11 mouse cellular contexts compared by ENCODE assay signal in the genomic region with DNA sequence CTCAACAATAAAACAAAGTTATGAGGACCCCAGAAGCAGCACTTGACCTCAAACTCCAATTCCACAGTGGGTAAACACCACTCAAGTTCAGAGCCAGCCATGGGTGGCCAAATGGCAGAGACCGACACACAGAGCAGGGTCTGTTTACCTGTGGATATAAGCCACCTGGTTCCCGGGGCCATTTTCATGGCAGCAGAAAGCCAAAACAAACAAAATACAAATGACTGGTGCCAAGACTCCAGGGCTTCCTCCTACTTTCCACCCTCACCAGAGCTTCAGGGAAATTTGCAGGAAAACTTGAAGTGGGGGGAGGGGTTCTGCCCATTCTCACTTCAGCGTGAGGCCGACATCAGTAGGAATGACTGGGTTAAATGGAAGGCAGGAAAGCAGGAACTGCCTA.
DNase-seq lines count a peak whose midpoint lies in the region; ATAC-seq and TF ChIP-seq lines count a peak whose summit lies in the region.
"Had no signal": no experiment of that assay in that cellular context is flagged by ENCODE, and none has a peak within 500 bp of the region (broad histone marks: within the 10 kb centered on the region; RNA-seq: fewer than 3 reads in every experiment).

No protein-coding gene starts in this region.

- no peak overlapping the region for H3K9ac ChIP-seq in kidney, embryonic 14.5 days (ENCODE audit: low read depth, low read length)
- H3K9ac ChIP-seq in embryonic facial prominence, embryonic 14.5 days (ENCODE audit: low read depth, low read length) = no peak overlapping the region
- H3K9ac ChIP-seq in kidney, postnatal 0 days (ENCODE audit: low read depth, low read length) = no peak overlapping the region

- no peak for ATAC-seq in kidney, embryonic 14.5 days (ENCODE audit: low FRiP score, low TSS enrichment)
- no peak for ATAC-seq in embryonic facial prominence, embryonic 14.5 days (ENCODE audit: low read depth)
- ATAC-seq in kidney, postnatal 0 days (replicated peaks; ENCODE audit: low FRiP score, low read depth) = no peak
- ATAC-seq in granulocyte monocyte progenitor cell, adult 5-6 weeks (replicated peaks; ENCODE audit: poor library complexity, severe bottlenecking) = no peak
- ATAC-seq: inflammation-experienced regulatory T-cells, adult 6 months had no signal

- no peaks in the 10 kb centered on the region for H3K27me3 ChIP-seq in kidney, embryonic 14.5 days (ENCODE audit: control insufficient read depth, insufficient read depth, low read length)
- H3K27me3 ChIP-seq in embryonic facial prominence, embryonic 14.5 days (replicated peaks; ENCODE audit: control insufficient read depth, insufficient read depth, low read length) = no peaks in the 10 kb centered on the region
- no peaks in the 10 kb centered on the region for H3K27me3 ChIP-seq in kidney, postnatal 0 days (ENCODE audit: insufficient read depth, low read length)

- peaks cover 88% of the 10 kb centered on the region for H3K79me2 ChIP-seq in macrophage (ENCODE audit: inconsistent target)

- no peak for TF ChIP-seq CTCF in kidney, postnatal 0 days (IDR thresholded peaks at IDR 0.05; ENCODE audit: low read depth)

- peaks cover 15% of the 10 kb centered on the region for H3K4me1 ChIP-seq in kidney, embryonic 14.5 days (ENCODE audit: control insufficient read depth, insufficient read depth, low read length)
- H3K4me1 ChIP-seq in embryonic facial prominence, embryonic 14.5 days (ENCODE audit: control insufficient read depth, insufficient read depth, low read length) = 0 out of 2 replicates have a peak, but pooled peaks cover 12% of the 10 kb centered on the region
- peaks cover 19% of the 10 kb centered on the region for H3K4me1 ChIP-seq in kidney, postnatal 0 days (replicated peaks; ENCODE audit: insufficient read depth, low read length)

- H3K36me3 ChIP-seq in kidney, embryonic 14.5 days (ENCODE audit: control insufficient read depth, insufficient read depth, low read length) = peaks cover 6% of the 10 kb centered on the region; the same call in 1 of the 2 replicates
- peaks cover 3% of the 10 kb centered on the region; the same call in 1 of the 2 replicates for H3K36me3 ChIP-seq in embryonic facial prominence, embryonic 14.5 days (ENCODE audit: control insufficient read depth, insufficient read depth, low read length)
- H3K36me3 ChIP-seq in kidney, postnatal 0 days (ENCODE audit: insufficient read depth, low read length) = no peaks in the 10 kb centered on the region
- H3K36me3 ChIP-seq in macrophage (ENCODE audit: inconsistent target) = peaks cover 17% of the 10 kb centered on the region; the same call in 1 of the 2 replicates

- no peak overlapping the region for H3K27ac ChIP-seq in kidney, embryonic 14.5 days (ENCODE audit: low read depth, low read length)
- no peak overlapping the region for H3K27ac ChIP-seq in embryonic facial prominence, embryonic 14.5 days (replicated peaks; ENCODE audit: low read depth, low read length)
- 0 out of 2 replicates have a peak overlapping the region, but pooled peaks have one; percentile 15 for H3K27ac ChIP-seq in kidney, postnatal 0 days
- peak overlapping the region; percentile 95 for H3K27ac ChIP-seq in macrophage

- H3K4me3 ChIP-seq in kidney, embryonic 14.5 days (ENCODE audit: low read length) = no peak overlapping the region
- no peak overlapping the region for H3K4me3 ChIP-seq in embryonic facial prominence, embryonic 14.5 days (ENCODE audit: low read depth, low read length)
- H3K4me3 ChIP-seq in kidney, postnatal 0 days (replicated peaks; ENCODE audit: low read depth, low read length) = no peak overlapping the region
- H3K4me3 ChIP-seq in macrophage (ENCODE audit: inconsistent target) = peak overlapping the region; percentile 92

- peak overlapping the region; percentile 70 for H3K4me2 ChIP-seq in kidney, embryonic 14.5 days (replicated peaks; ENCODE audit: low read depth, low read length)
- H3K4me2 ChIP-seq in embryonic facial prominence, embryonic 14.5 days (ENCODE audit: low read depth, low read length) = 0 out of 2 replicates have a peak overlapping the region, but pooled peaks have one; percentile 66
- peak overlapping the region; percentile 61; the same call in 1 of the 2 replicates for H3K4me2 ChIP-seq in kidney, postnatal 0 days (ENCODE audit: low read length)

- peaks cover 6% of the 10 kb centered on the region; the same call in 1 of the 2 replicates for H3K9me3 ChIP-seq in kidney, embryonic 14.5 days (ENCODE audit: control insufficient read depth, low read length)
- H3K9me3 ChIP-seq in embryonic facial prominence, embryonic 14.5 days (ENCODE audit: control insufficient read depth, low read length) = no peaks in the 10 kb centered on the region; the same call in none of the 2 replicates
- H3K9me3 ChIP-seq in kidney, postnatal 0 days (replicated peaks; ENCODE audit: low read length) = no peaks in the 10 kb centered on the region

- no peak for DNase-seq in kidney, postnatal 4 days
- DNase-seq in embryonic facial prominence, embryonic 14.5 days (ENCODE audit: low spot score) = no peak
- no peak for DNase-seq in kidney, postnatal 0 days (ENCODE audit: low spot score)
- DNase-seq in spleen, adult 12 weeks (ENCODE audit: low spot score) = no peak
- DNase-seq: adrenal gland, postnatal 25 days; cerebellum, adult 2 months; heart, postnatal 10 days had no signal

- WGBS in kidney, embryonic 14.5 days = 50% methylated on average over 4 of the region's 4 CpGs
- WGBS in embryonic facial prominence, embryonic 14.5 days = 79% methylated on average over 4 of the region's 4 CpGs
- WGBS in kidney, postnatal 0 days = 41% methylated on average over 4 of the region's 4 CpGs
- 96% methylated on average over 4 of the region's 4 CpGs for WGBS in macrophage (ENCODE audit: missing documents)

Comparison
In these comparisons a context has a peak if more than half of its experiments do, and no peak if none do; other contexts are left out.
1. H3K27ac ChIP-seq: peak in kidney, postnatal 0 days (single experiment) and macrophage (single experiment); none in kidney, embryonic 14.5 days (single experiment) and embryonic facial prominence, embryonic 14.5 days (single experiment).
2. Peak in every context shown above with its lines, with median percentiles within 50 percentile points of each other: H3K4me2 ChIP-seq.